Mouse (Mus musculus) C2C12 (cell line): Measurements from ENCODE around the gene Capn2. TPM values are rescaled to one million over a fixed set of nuclear protein-coding genes. Genes with fewer than 3 reads are reported as not detected.

Experiments used
- H3K27me3 ChIP-seq: one replicate; pipeline ENCODE4 v1.6.1; 2011; ENCODE audit not compliant: control insufficient read depth, insufficient read depth, insufficient read length
- H3K36me3 ChIP-seq: one replicate; pipeline ENCODE4 v1.6.1; 2011; ENCODE audit not compliant: control insufficient read depth, insufficient read depth
- H3K4me3 ChIP-seq: one replicate; pipeline ENCODE4 v1.5.1; 2011; ENCODE audit warnings: mild to moderate bottlenecking, control low read depth; ENCODE audit not compliant: poor library complexity, insufficient read depth, severe bottlenecking
- H3K79me2 ChIP-seq: one replicate; pipeline ENCODE4 v1.6.1; 2011; ENCODE audit not compliant: control insufficient read depth, insufficient read depth
- H3K79me3 ChIP-seq: one replicate; pipeline ENCODE4 v1.6.1; 2011; ENCODE audit warnings: low read depth, control low read depth
- H3ac ChIP-seq: one replicate; pipeline ENCODE3; 2011; ENCODE audit warnings: low read depth; ENCODE audit not compliant: control insufficient read depth, insufficient read length
- CEBPB ChIP-seq: IDR thresholded peaks from one replicate; pipeline ENCODE4 v1.6.1; 2011; ENCODE audit warnings: low read depth, mild to moderate bottlenecking, control low read depth, moderate library complexity
- CTCF ChIP-seq: IDR thresholded peaks from one replicate; pipeline ENCODE4 v1.5.1; 2011; ENCODE audit not compliant: control insufficient read depth, insufficient read depth, insufficient read length
- FOSL1 ChIP-seq: IDR thresholded peaks from one replicate; pipeline ENCODE4 v1.8.0; 2011; ENCODE audit warnings: mild to moderate bottlenecking, low read length; ENCODE audit not compliant: poor library complexity, insufficient read depth, severe bottlenecking
- MAX ChIP-seq: IDR thresholded peaks from one replicate; pipeline ENCODE4 v1.6.1; 2011; ENCODE audit warnings: mild to moderate bottlenecking, control low read depth
- MYOD1 ChIP-seq: IDR thresholded peaks from one replicate; pipeline ENCODE4 v1.6.1; 2011; ENCODE audit warnings: low read depth; ENCODE audit not compliant: control insufficient read depth, insufficient read length
- MYOG ChIP-seq: IDR thresholded peaks from one replicate; pipeline ENCODE4 v1.6.1; 2011; ENCODE audit not compliant: control insufficient read depth, insufficient read length; ENCODE audit errors: extremely low read depth
- USF1 ChIP-seq: IDR thresholded peaks from one replicate; pipeline ENCODE4 v1.6.1; 2011; ENCODE audit warnings: low read depth, mild to moderate bottlenecking, control low read depth, moderate library complexity
- long read RNA-seq, 2 experiments: library from polyadenylated mRNA; unstranded; transcript quantifications; one replicate each; pipeline ENCODE4 v2.0.0; 2019 to 2020
- polyA plus RNA-seq: library from polyadenylated mRNA; unstranded; fragments of >200 nt; fragmentation: generic; extraction: Trizol; gene quantifications from one replicate; pipeline ENCODE4 v1.2.1, GENCODE M21; 2012; ENCODE audit warnings: missing spikeins

Capn2 gene
- polyA plus RNA-seq: 171 TPM
- long read RNA-seq, experiment 1, partial matches to known transcripts: 24 of 185 reads
- long read RNA-seq, experiment 1, other reads (novel, unspliced or antisense): 161 of 185 reads
- long read RNA-seq, experiment 2, partial matches to known transcripts: 53 of 3,172 reads
- long read RNA-seq, experiment 2, other reads (novel, unspliced or antisense): 3,119 of 3,172 reads

DNA sequence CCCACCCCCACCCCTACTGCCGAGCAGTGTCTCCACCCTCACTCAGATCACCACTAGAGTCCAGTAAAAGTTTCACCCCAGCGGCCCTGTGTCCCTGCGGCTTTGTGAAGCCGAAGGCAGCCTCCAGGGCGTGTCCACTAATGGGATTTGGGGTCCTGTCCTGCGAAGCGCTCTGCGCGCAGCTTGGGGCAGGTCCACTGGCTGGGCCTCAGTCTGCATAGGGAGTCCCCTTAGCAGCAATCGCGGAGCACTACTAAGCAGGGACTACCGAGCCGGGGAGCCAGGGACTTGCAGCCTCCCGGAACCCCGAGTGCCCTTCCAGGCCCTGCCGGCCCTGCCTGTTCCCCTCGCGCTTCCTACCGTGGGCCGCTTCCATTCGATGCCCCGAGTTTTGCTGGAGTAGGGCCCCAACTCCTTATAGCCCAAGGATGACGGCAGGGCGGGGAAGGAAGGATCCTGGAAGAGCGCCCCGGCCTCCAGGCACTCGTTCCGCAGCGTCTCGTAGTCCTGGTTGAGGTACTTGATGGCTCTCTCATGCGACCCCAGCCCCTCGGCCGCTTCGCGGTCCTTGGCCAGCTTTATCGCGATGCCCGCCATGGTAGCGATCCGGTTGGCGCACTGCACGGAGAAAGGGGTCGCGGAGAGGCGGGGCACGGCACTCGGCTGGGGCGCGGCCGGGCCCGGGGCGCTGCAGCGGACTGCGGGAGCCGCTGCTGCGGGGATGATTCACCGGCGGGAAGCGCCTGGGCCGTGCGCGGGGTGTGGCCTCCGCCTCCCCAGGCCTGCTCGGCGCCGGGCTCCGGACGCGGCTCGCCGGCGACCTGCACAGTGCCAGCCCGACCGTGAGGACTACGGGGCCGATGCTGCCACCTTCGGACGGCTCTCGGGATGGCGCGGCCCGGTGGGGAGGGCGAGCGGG, at the start of gene Capn2:
Capn2 (minus strand) TSS at position 851 of the 919 bp plus-strand sequence.
- Histone ChIP-seq H3K79me3 (peaks cover 49% of the 10 kb centered on the region), H3K36me3 (peaks cover 23% of the 10 kb centered on the region), H3K79me2 (peaks cover 65% of the 10 kb centered on the region), H3K4me3 (peak within 1 kb of the TSS; percentile 88), H3ac (peak within 1 kb of the TSS; percentile 92), H3K27me3 (no peaks in the 10 kb centered on the region)
- TF ChIP-seq MAX: peak; percentile 12
- TF ChIP-seq CTCF: peak; percentile 86
- TF ChIP-seq MYOD1: no peak

DNA sequence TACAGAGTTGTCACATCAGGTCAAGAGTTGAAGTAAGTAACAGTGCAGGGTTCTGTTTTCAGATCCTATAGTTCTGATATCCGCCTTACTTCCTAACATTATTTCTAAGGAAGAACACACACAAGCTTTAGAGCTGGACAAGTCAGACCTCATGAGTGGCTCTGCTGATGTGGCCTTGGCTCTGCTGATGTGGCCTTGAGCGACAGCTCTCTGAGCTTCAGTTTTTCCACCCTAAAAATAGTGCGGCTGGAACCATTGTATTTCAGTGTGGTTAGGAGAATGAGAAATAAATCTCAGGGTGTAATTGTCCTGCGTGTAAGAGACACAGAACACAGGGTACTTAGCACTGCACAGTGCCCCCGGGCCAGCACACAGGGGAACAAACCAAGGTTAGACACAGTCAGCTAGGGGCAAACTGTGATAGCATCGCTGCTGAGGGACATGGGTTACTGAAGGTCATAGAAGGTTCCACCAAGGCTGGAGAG, 48.0 kb upstream of the Capn2 start:
- Histone ChIP-seq H3K4me3 (no peak overlapping the region), H3ac (no peak overlapping the region), H3K27me3 (no peaks in the 10 kb centered on the region), H3K79me3 (no peaks in the 10 kb centered on the region), H3K79me2 (no peaks in the 10 kb centered on the region), H3K36me3 (no peaks in the 10 kb centered on the region)
- no peak for TF ChIP-seq USF1
- no peak for TF ChIP-seq MAX
- TF ChIP-seq MYOG: no peak
- no peak for TF ChIP-seq CEBPB
- TF ChIP-seq FOSL1: no peak
- no peak for TF ChIP-seq MYOD1
- no peak for TF ChIP-seq CTCF

DNA sequence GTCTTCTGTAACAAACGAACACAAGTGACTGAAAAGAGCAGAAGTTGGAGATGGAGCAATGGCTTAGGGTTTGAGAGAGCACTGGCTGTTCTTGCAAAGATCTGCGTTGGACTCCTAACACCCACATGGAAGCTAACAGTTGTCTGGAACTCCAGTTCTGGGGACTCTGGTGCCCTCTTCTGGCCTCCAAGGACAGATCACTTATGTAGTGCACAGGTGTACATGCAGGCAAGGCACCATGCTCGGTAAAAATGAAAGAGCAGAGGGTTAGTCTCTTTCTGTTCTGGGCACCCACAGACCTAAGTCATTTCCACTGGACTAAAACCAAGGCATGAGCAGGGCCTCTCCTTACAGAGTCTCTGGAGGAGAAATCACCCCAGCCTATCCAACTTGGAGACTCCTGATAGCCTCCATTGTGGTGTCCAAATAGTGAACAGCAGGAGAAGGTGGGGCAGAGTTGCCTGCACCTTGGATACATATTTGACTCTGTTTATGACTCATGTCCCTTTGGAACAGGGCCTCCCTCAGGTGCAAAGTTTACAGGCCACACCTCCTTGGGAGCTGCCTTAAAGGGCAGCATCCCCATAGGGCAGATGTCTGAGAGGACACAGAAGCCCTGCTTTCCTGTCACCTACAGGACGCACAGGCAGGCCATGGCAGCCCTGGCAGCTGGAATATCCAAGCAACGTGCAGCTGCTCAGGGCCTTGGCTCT, 47.2 kb upstream of the Capn2 start, which contains the start of gene Capn8:
Capn8 (plus strand) TSS at position 600 of the 713 bp plus-strand sequence.
- Histone ChIP-seq H3K27me3 (no peaks in the 10 kb centered on the region), H3K79me2 (no peaks in the 10 kb centered on the region), H3K36me3 (no peaks in the 10 kb centered on the region), H3ac (no peak within 1 kb of the TSS), H3K4me3 (no peak within 1 kb of the TSS), H3K79me3 (no peaks in the 10 kb centered on the region)
- no peak for TF ChIP-seq MAX
- no peak for TF ChIP-seq USF1
- TF ChIP-seq CEBPB: no peak
- TF ChIP-seq MYOD1: no peak
- TF ChIP-seq MYOG: no peak
- TF ChIP-seq CTCF: no peak
- no peak for TF ChIP-seq FOSL1

DNA sequence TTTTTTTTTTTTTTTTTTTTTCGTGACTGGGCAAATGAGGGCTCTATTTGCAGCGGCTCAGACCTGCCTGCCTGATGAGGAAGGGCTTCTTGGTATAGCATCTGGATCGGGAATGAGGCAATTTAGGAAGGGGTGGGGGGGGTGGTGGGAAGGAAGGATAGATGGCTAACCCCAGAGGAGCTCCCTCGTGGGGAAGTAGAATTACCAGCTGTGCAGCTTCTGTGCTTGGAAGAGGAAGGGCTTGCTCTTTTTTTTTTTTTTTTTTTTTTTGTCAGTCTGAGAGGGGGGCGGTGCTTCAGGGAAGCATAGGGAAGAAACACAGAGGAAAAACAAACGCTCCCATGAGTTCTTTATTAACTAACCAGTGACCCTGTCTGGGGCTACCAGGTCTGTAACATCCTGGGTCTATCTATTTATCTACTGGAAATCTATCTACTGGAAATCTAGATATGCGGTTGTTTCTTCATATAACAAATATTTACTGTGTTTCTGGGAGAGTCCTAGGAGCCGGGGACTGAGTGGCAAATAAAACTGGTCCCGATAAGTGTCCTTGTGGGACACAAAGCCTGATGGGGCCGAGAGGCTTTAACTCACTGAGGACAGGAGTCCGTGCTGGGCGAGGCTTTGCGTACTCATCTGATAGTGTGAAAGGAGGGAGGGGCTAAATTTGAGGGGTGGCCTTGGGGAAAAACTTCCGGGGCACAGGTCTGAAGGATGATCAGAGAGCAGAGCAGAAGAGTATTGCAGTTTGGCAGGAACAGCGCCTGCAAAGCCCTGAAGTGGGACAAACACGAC, 45.4 kb upstream of the Capn2 start:
- Histone ChIP-seq H3K27me3 (no peaks in the 10 kb centered on the region), H3K79me2 (no peaks in the 10 kb centered on the region), H3K4me3 (no peak overlapping the region), H3K36me3 (no peaks in the 10 kb centered on the region), H3ac (no peak overlapping the region), H3K79me3 (no peaks in the 10 kb centered on the region)
- TF ChIP-seq MYOD1 (no peak), CTCF (no peak), MYOG (no peak), MAX (no peak)

- H3ac ChIP-seq: no peak overlapping the region
- no peaks in the 10 kb centered on the region for H3K27me3 ChIP-seq
- H3K79me3 ChIP-seq: no peaks in the 10 kb centered on the region
- H3K79me2 ChIP-seq: no peaks in the 10 kb centered on the region
- TF ChIP-seq MYOG (no peak), USF1 (no peak), CEBPB (no peak), MAX (no peak), FOSL1 (no peak)
- H3K36me3 ChIP-seq: no peaks in the 10 kb centered on the region
- no peak overlapping the region for H3K4me3 ChIP-seq
These were observed 44.6 kb upstream of the Capn2 start for GRCm38 (mm10) chr1:182561945-182562514.
